Mouse (Mus musculus): ENCODE results near the gene Adam11.

DNA sequence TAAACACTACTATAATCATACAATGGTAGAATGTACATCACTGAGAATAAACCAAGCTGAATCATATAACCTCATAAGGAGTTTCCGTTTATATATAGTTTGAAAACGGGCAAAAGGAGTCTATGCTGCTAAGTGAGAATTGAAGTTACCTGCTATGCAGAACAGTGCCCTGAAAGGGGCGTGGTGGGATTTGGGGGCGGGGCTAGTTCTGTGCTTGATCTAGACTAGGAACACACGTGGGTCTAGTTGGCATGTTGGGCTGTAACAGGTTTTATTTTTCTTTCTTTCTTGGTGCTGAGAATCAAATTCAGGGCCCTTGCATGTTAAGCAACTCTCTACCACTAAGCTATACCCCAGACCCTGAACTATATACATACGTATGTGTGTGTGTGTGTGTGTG is 60.0 kb downstream of the Adam11 start:
- TF ChIP-seq CTCF (IDR thresholded peaks at IDR 0.05; ENCODE audit: insufficient read depth, low read length) = no peak
- no peak for TF ChIP-seq POLR2A (IDR thresholded peaks at IDR 0.05; ENCODE audit: borderline replicate concordance, extremely low read depth, low read depth, low read length)

All from lung, adult 2 months (tissue).